8 mouse cellular contexts compared by ENCODE assay signal in the genomic region with DNA sequence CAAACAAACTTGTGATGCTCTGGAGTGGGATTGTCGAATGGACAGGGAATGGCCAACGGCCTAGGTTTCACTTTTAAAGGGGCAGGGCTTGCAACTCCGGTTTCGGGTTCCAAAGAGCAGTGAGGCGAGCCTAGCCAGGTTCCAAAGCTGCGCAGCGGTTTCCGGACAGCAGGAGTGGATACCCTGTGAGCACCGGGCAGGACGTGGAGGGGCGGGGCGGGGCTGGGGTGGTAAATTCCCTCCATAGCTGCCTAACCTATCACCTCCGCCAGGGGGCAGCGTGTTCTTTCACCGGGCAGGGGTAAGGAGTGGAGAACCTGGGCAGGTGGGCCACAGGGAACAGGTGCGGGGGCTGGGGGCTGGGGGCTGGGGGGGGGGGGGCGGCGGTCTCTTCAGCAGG. TPM values are rescaled to one million over a fixed set of nuclear protein-coding genes. Genes with fewer than 3 reads are reported as not detected.
A peak's percentile ranks its signal among the peaks of the same experiment; 100 is the strongest.
DNase-seq lines count a peak whose midpoint lies in the region; ATAC-seq and TF ChIP-seq lines count a peak whose summit lies in the region.

A gene (plus strand): TSS at position 112 of the 400 bp plus-strand sequence.

- peak; percentile 70 for TF ChIP-seq CTCF in lung, postnatal 0 days (IDR thresholded peaks at IDR 0.05)

- H3K4me2 ChIP-seq in forebrain, embryonic 11.5 days (ENCODE audit: low read depth, low read length, severe bottlenecking) = peak within 1 kb of the TSS; percentile 78
- H3K4me2 ChIP-seq in lung, postnatal 0 days (replicated peaks; ENCODE audit: low read depth, low read length) = peak within 1 kb of the TSS; percentile 98

- no peak for ATAC-seq in forebrain, embryonic 11.5 days (replicated peaks; ENCODE audit: low FRiP score)
- peak; percentile 32 for ATAC-seq in lung, postnatal 0 days

- no peaks in the 10 kb centered on the region for H3K9me3 ChIP-seq in forebrain, embryonic 11.5 days (ENCODE audit: control insufficient read depth, low read length)
- H3K9me3 ChIP-seq in lung, postnatal 0 days (ENCODE audit: low read length) = no peaks in the 10 kb centered on the region

- H3K27me3 ChIP-seq in forebrain, embryonic 11.5 days (ENCODE audit: control insufficient read depth, insufficient read depth, low read length) = peaks cover 4% of the 10 kb centered on the region
- H3K27me3 ChIP-seq in lung, postnatal 0 days (replicated peaks; ENCODE audit: insufficient read depth, low read length) = no peaks in the 10 kb centered on the region

- 4% methylated on average over 16 of the region's 18 CpGs for WGBS in forebrain, embryonic 11.5 days
- 0% methylated on average over 16 of the region's 18 CpGs for WGBS in lung, postnatal 0 days

- no peak within 1 kb of the TSS for H3K9ac ChIP-seq in forebrain, embryonic 11.5 days (ENCODE audit: low read length)
- no peak within 1 kb of the TSS; the same call in 1 of the 2 replicates for H3K9ac ChIP-seq in lung, postnatal 0 days (replicated peaks; ENCODE audit: low read depth)

- no peak within 1 kb of the TSS for H3K27ac ChIP-seq in forebrain, embryonic 11.5 days (ENCODE audit: low read depth, low read length)
- no peak within 1 kb of the TSS for H3K27ac ChIP-seq in lung, postnatal 0 days (ENCODE audit: low read length)

- DNase-seq in CD4-positive helper T cell, adult 2 months (ENCODE audit: low read depth, low spot score) = peak; percentile 79
- peak; percentile 65 to 87 for DNase-seq in adrenal gland, adult (ENCODE audit: inconsistent age in 2 of 2, low spot score in 1 of 2)
- peak; percentile 81 for DNase-seq in forebrain, embryonic 11.5 days (ENCODE audit: low spot score)
- DNase-seq in heart, postnatal 14 days = peak; percentile 70 to 73
- peak; percentile 83 to 85 for DNase-seq in kidney, postnatal 4 days
- peak; percentile 77 for DNase-seq in lung, postnatal 0 days (ENCODE audit: low spot score)
- DNase-seq in retina, postnatal 1 day = peak; percentile 62
- no peak for DNase-seq in right cerebral cortex, postnatal 25 days

- H3K4me3 ChIP-seq in forebrain, embryonic 11.5 days (ENCODE audit: low read depth, low read length) = peak within 1 kb of the TSS; percentile 96
- peak within 1 kb of the TSS; percentile 25 for H3K4me3 ChIP-seq in lung, postnatal 0 days (ENCODE audit: low read depth, low read length)

- intact Hi-C loops in heart, postnatal 14 days (cut with DNase I) = loop anchor here (2.0 kb wide), 1 partner anchor 35 kb away; no protein-coding TSS in a partner anchor

- no peaks in the 10 kb centered on the region for H3K36me3 ChIP-seq in forebrain, embryonic 11.5 days (ENCODE audit: control insufficient read depth, insufficient read depth, low read length)
- no peaks in the 10 kb centered on the region for H3K36me3 ChIP-seq in lung, postnatal 0 days (ENCODE audit: insufficient read depth, low read length)

- peaks cover 17% of the 10 kb centered on the region for H3K4me1 ChIP-seq in forebrain, embryonic 11.5 days (replicated peaks; ENCODE audit: control insufficient read depth, insufficient read depth, low read length)
- no peaks in the 10 kb centered on the region; the same call in 1 of the 2 replicates for H3K4me1 ChIP-seq in lung, postnatal 0 days (ENCODE audit: insufficient read depth, low read depth, low read length)

- TF ChIP-seq EP300 in lung, postnatal 0 days (IDR thresholded peaks at IDR 0.05) = no peak

RNA-seq across cellular contexts. Expression of the gene that starts here (rescaled TPM):
- 22.0 and 24.5 TPM in 2 replicates for polyA plus RNA-seq in forebrain, embryonic 11.5 days (2014; fragmentation: Nextera tagmentation; extraction: Ambion mirVana)
- total RNA-seq in heart, postnatal 14 days (2021) = 10 to 100 TPM; 16.6 to 16.9 TPM
- 15.8 and 17.4 TPM in 2 replicates for polyA plus RNA-seq in lung, postnatal 0 days (2015; fragmentation: Nextera tagmentation; extraction: Ambion mirVana)
